Mouse (Mus musculus): ENCODE results near the gene Atp8a2. TPM values are rescaled to one million over a fixed set of nuclear protein-coding genes. Genes with fewer than 3 reads are reported as not detected.

The Atp8a2 gene
- polyA plus RNA-seq, 1 experiment = 0.01 TPM

- H3K4me3 ChIP-seq = no peak overlapping the region
- H3K27me3 ChIP-seq (ENCODE audit: control insufficient read depth, insufficient read depth, insufficient read length) = no peaks in the 10 kb centered on the region
- no peaks in the 10 kb centered on the region for H3K79me2 ChIP-seq (ENCODE audit: control insufficient read depth, insufficient read depth)
- no peak overlapping the region for H3K4me2 ChIP-seq (ENCODE audit: low read depth)
- H3ac ChIP-seq (ENCODE audit: control insufficient read depth, insufficient read length) = no peak overlapping the region
- TF ChIP-seq MYOD1 (IDR thresholded peaks at IDR 0.05; ENCODE audit: control insufficient read depth in 1 of 3, insufficient read length in 2 of 3, low read depth in 2 of 3) (no peak), CEBPB (IDR thresholded peaks at IDR 0.05; ENCODE audit: insufficient read depth, poor library complexity, severe bottlenecking) (no peak), MYOG (IDR thresholded peaks at IDR 0.05; ENCODE audit: control insufficient read depth in 1 of 3, insufficient read depth in 1 of 3, insufficient read length in 2 of 3, low read depth in 2 of 3) (no peak), MAX (IDR thresholded peaks at IDR 0.05; ENCODE audit: low read depth) (no peak), SRF (IDR thresholded peaks at IDR 0.05; ENCODE audit: control insufficient read depth, insufficient read length, low read depth) (no peak), TCF12 (IDR thresholded peaks at IDR 0.05; ENCODE audit: insufficient read depth, poor library complexity, severe bottlenecking) (no peak), REST (IDR thresholded peaks at IDR 0.05; ENCODE audit: insufficient read depth, insufficient read length) (no peak), POLR2A (IDR thresholded peaks at IDR 0.05; ENCODE audit: insufficient read length, low read depth) (no peak), USF1 (IDR thresholded peaks at IDR 0.05; ENCODE audit: low read depth) (no peak), E2F4 (IDR thresholded peaks at IDR 0.05; ENCODE audit: insufficient read depth) (no peak), POLR2AphosphoS2 (IDR thresholded peaks at IDR 0.05; ENCODE audit: insufficient read length, low read depth) (no peak)
- H3K36me3 ChIP-seq (ENCODE audit: control insufficient read depth, insufficient read depth) = peaks cover 24% of the 10 kb centered on the region
Observed at GRCm38 (mm10) chr14:60215000-60215399, 18.0 kb upstream of the Atp8a2 start.

- Histone ChIP-seq H3ac (ENCODE audit: control insufficient read depth, insufficient read length) (no peak overlapping the region), H3K36me3 (ENCODE audit: control insufficient read depth, insufficient read depth) (peaks cover 14% of the 10 kb centered on the region), H3K4me2 (ENCODE audit: low read depth) (no peak overlapping the region), H3K4me3 (no peak overlapping the region), H3K79me2 (ENCODE audit: control insufficient read depth, insufficient read depth) (no peaks in the 10 kb centered on the region), H3K27me3 (ENCODE audit: control insufficient read depth, insufficient read depth, insufficient read length) (no peaks in the 10 kb centered on the region)
- TF ChIP-seq TCF12 (IDR thresholded peaks at IDR 0.05; ENCODE audit: insufficient read depth, poor library complexity, severe bottlenecking) (peak; percentile 44), MYOD1 (IDR thresholded peaks at IDR 0.05; ENCODE audit: control insufficient read depth in 1 of 3, insufficient read length in 2 of 3, low read depth in 2 of 3) (peak; percentile 87 to 94 (median 91)), E2F4 (IDR thresholded peaks at IDR 0.05; ENCODE audit: insufficient read depth) (no peak), MYOG (IDR thresholded peaks at IDR 0.05; ENCODE audit: control insufficient read depth in 1 of 3, insufficient read depth in 1 of 3, insufficient read length in 2 of 3, low read depth in 2 of 3) (peak in 1 of 3 experiments; percentile 11)
Observed at GRCm38 (mm10) chr14:60214040-60214439, 17.1 kb upstream of the Atp8a2 start.

- no peak overlapping the region for H3K4me2 ChIP-seq (ENCODE audit: low read depth)
- no peaks in the 10 kb centered on the region for H3K79me2 ChIP-seq (ENCODE audit: control insufficient read depth, insufficient read depth)
- H3ac ChIP-seq (ENCODE audit: control insufficient read depth, insufficient read length) = no peak overlapping the region
- no peaks in the 10 kb centered on the region for H3K27me3 ChIP-seq (ENCODE audit: control insufficient read depth, insufficient read depth, insufficient read length)
- no peak for TF ChIP-seq POLR2A (IDR thresholded peaks at IDR 0.05; ENCODE audit: insufficient read length, low read depth)
- TF ChIP-seq CEBPB (IDR thresholded peaks at IDR 0.05; ENCODE audit: insufficient read depth, poor library complexity, severe bottlenecking) = no peak
- TF ChIP-seq TCF12 (IDR thresholded peaks at IDR 0.05; ENCODE audit: insufficient read depth, poor library complexity, severe bottlenecking) = no peak
- no peak for TF ChIP-seq SRF (IDR thresholded peaks at IDR 0.05; ENCODE audit: control insufficient read depth, insufficient read length, low read depth)
- no peak for TF ChIP-seq MAX (IDR thresholded peaks at IDR 0.05; ENCODE audit: low read depth)
- no peak for TF ChIP-seq MYOD1 (IDR thresholded peaks at IDR 0.05; ENCODE audit: control insufficient read depth in 1 of 3, insufficient read length in 2 of 3, low read depth in 2 of 3)
- TF ChIP-seq POLR2AphosphoS2 (IDR thresholded peaks at IDR 0.05; ENCODE audit: insufficient read length, low read depth) = no peak
- no peak for TF ChIP-seq TCF3 (IDR thresholded peaks at IDR 0.05; ENCODE audit: insufficient read length, low read depth)
- no peak for TF ChIP-seq REST (IDR thresholded peaks at IDR 0.05; ENCODE audit: insufficient read depth, insufficient read length)
- no peak for TF ChIP-seq E2F4 (IDR thresholded peaks at IDR 0.05; ENCODE audit: insufficient read depth)
- no peak for TF ChIP-seq USF1 (IDR thresholded peaks at IDR 0.05; ENCODE audit: low read depth)
- H3K36me3 ChIP-seq (ENCODE audit: control insufficient read depth, insufficient read depth) = no peaks in the 10 kb centered on the region
- no peak overlapping the region for H3K4me3 ChIP-seq
Observed at GRCm38 (mm10) chr14:60209166-60209565, 12.2 kb upstream of the Atp8a2 start.

GRCm38 (mm10) chr14:60204993-60205392, 8.0 kb upstream of the Atp8a2 start:
- Histone ChIP-seq H3K79me2 (ENCODE audit: control insufficient read depth, insufficient read depth) (no peaks in the 10 kb centered on the region), H3K4me3 (no peak overlapping the region), H3K4me2 (ENCODE audit: low read depth) (no peak overlapping the region), H3ac (ENCODE audit: control insufficient read depth, insufficient read length) (no peak overlapping the region), H3K36me3 (ENCODE audit: control insufficient read depth, insufficient read depth) (no peaks in the 10 kb centered on the region), H3K27me3 (ENCODE audit: control insufficient read depth, insufficient read depth, insufficient read length) (no peaks in the 10 kb centered on the region)
- TF ChIP-seq TCF12 (IDR thresholded peaks at IDR 0.05; ENCODE audit: insufficient read depth, poor library complexity, severe bottlenecking) = no peak
- no peak for TF ChIP-seq REST (IDR thresholded peaks at IDR 0.05; ENCODE audit: insufficient read depth, insufficient read length)
- no peak for TF ChIP-seq MYOG (IDR thresholded peaks at IDR 0.05; ENCODE audit: control insufficient read depth in 1 of 3, insufficient read depth in 1 of 3, insufficient read length in 2 of 3, low read depth in 2 of 3)
- no peak for TF ChIP-seq TCF3 (IDR thresholded peaks at IDR 0.05; ENCODE audit: insufficient read length, low read depth)
- TF ChIP-seq MYOD1 (IDR thresholded peaks at IDR 0.05; ENCODE audit: control insufficient read depth in 1 of 3, insufficient read length in 2 of 3, low read depth in 2 of 3) = no peak
- no peak for TF ChIP-seq CEBPB (IDR thresholded peaks at IDR 0.05; ENCODE audit: insufficient read depth, poor library complexity, severe bottlenecking)
- no peak for TF ChIP-seq E2F4 (IDR thresholded peaks at IDR 0.05; ENCODE audit: insufficient read depth)
- TF ChIP-seq SRF (IDR thresholded peaks at IDR 0.05; ENCODE audit: control insufficient read depth, insufficient read length, low read depth) = no peak
- TF ChIP-seq POLR2A (IDR thresholded peaks at IDR 0.05; ENCODE audit: insufficient read length, low read depth) = no peak
- no peak for TF ChIP-seq POLR2AphosphoS2 (IDR thresholded peaks at IDR 0.05; ENCODE audit: insufficient read length, low read depth)
- no peak for TF ChIP-seq MAX (IDR thresholded peaks at IDR 0.05; ENCODE audit: low read depth)

- Histone ChIP-seq H3K4me3 (no peak overlapping the region), H3ac (ENCODE audit: control insufficient read depth, insufficient read length) (no peak overlapping the region), H3K79me2 (ENCODE audit: control insufficient read depth, insufficient read depth) (no peaks in the 10 kb centered on the region), H3K36me3 (ENCODE audit: control insufficient read depth, insufficient read depth) (no peaks in the 10 kb centered on the region), H3K4me2 (ENCODE audit: low read depth) (no peak overlapping the region), H3K27me3 (ENCODE audit: control insufficient read depth, insufficient read depth, insufficient read length) (peaks cover 9% of the 10 kb centered on the region)
- TF ChIP-seq TCF12 (IDR thresholded peaks at IDR 0.05; ENCODE audit: insufficient read depth, poor library complexity, severe bottlenecking) (no peak), CEBPB (IDR thresholded peaks at IDR 0.05; ENCODE audit: insufficient read depth, poor library complexity, severe bottlenecking) (no peak), REST (IDR thresholded peaks at IDR 0.05; ENCODE audit: insufficient read depth, insufficient read length) (no peak), MYOG (IDR thresholded peaks at IDR 0.05; ENCODE audit: control insufficient read depth in 1 of 3, insufficient read depth in 1 of 3, insufficient read length in 2 of 3, low read depth in 2 of 3) (no peak), MAX (IDR thresholded peaks at IDR 0.05; ENCODE audit: low read depth) (no peak)
Observed at GRCm38 (mm10) chr14:60195999-60196398, 980 bp downstream of the Atp8a2 start.

Measured in myocyte (in vitro differentiated cells).